Mouse (Mus musculus): ENCODE measurements at regions not wholly inside any gene's neighbourhood (a gene's known extent, or its start where the extent isn't known, plus 50 kb on each side); places are given as distances from the start of the nearest gene placed in this dataset.
A peak's percentile ranks its signal among the peaks of the same experiment; 100 is the strongest.

GRCm38 (mm10) chr7:73319994-73320393 is 55.3 kb upstream of the Rgma start:
- ATAC-seq (replicated peaks; ENCODE audit: insufficient number of reproducible peaks, low FRiP score, low TSS enrichment), result peak; percentile 63; the same call in 1 of the 2 replicates
- no peak overlapping the region for H3K27ac ChIP-seq (ENCODE audit: low read depth, low read length)
- H3K4me2 ChIP-seq, result no peak overlapping the region
- peaks cover 8% of the 10 kb centered on the region for H3K4me1 ChIP-seq (ENCODE audit: control insufficient read depth, insufficient read depth, low read length)
- WGBS (ENCODE audit: insufficient replicate concordance), result 48% methylated on average over 7 of the region's 7 CpGs
- H3K27me3 ChIP-seq (ENCODE audit: control insufficient read depth, insufficient read depth, low read length), result no peaks in the 10 kb centered on the region; the same call in 1 of the 2 replicates
- no peak overlapping the region for H3K4me3 ChIP-seq (ENCODE audit: low read depth, low read length)
- H3K9me3 ChIP-seq (replicated peaks; ENCODE audit: control insufficient read depth, low read length), result no peaks in the 10 kb centered on the region; the same call in 1 of the 2 replicates
- no peak overlapping the region for H3K9ac ChIP-seq (ENCODE audit: low read depth, low read length)
- no peaks in the 10 kb centered on the region for H3K36me3 ChIP-seq (ENCODE audit: control insufficient read depth, insufficient read depth, low read length)

DNA sequence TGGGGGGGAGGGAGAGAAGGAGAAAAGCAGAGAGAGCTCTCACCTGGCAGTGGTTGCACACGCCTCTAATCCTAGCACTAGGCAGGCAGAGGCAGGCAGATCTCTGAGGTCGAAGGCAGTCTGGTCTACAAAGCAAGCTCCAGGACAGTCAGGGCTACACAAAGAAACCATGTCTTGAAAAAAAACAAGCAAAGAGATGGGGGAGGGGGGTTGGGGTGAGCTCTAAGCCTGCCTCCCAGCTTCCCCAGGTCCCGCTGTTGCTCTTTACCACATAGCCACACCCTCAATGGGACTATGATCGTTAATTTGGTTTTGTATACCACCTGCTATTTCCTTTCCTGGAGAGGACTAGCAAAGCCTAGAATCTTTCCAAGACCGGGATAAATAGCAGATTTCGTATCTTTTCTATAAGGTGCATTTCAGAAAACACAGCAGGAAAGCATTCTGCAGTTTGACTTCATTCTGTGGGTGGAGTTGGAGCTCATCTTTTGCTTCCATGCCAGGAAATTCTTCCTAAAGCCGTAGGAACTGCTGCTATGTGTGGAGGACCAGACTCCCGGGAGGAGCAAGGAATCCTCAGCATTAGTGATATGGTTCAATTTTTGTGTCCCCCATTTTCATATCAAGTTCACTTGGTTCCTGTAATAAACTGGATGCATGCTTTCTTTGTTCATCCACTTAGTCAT is 52.7 kb upstream of the Rgma start:
- H3K27me3 ChIP-seq (ENCODE audit: control insufficient read depth, insufficient read depth, low read length), result no peaks in the 10 kb centered on the region; the same call in 1 of the 2 replicates
- H3K9ac ChIP-seq (ENCODE audit: low read depth, low read length), result no peak overlapping the region
- no peak overlapping the region for H3K4me2 ChIP-seq
- WGBS (ENCODE audit: insufficient replicate concordance), result 78% methylated on average over 8 of the region's 8 CpGs
- H3K4me1 ChIP-seq (ENCODE audit: control insufficient read depth, insufficient read depth, low read length), result peaks cover 11% of the 10 kb centered on the region
- H3K9me3 ChIP-seq (replicated peaks; ENCODE audit: control insufficient read depth, low read length), result no peaks in the 10 kb centered on the region; the same call in 1 of the 2 replicates
- no peak for ATAC-seq (replicated peaks; ENCODE audit: insufficient number of reproducible peaks, low FRiP score, low TSS enrichment)
- no peak overlapping the region for H3K4me3 ChIP-seq (ENCODE audit: low read depth, low read length)
- no peaks in the 10 kb centered on the region for H3K36me3 ChIP-seq (ENCODE audit: control insufficient read depth, insufficient read depth, low read length)
- no peak overlapping the region for H3K27ac ChIP-seq (ENCODE audit: low read depth, low read length)

- ATAC-seq (replicated peaks; ENCODE audit: insufficient number of reproducible peaks, low FRiP score, low TSS enrichment), result no peak
- Histone ChIP-seq H3K9ac (ENCODE audit: low read depth, low read length) (no peak overlapping the region), H3K36me3 (ENCODE audit: control insufficient read depth, insufficient read depth, low read length) (no peaks in the 10 kb centered on the region), H3K27ac (ENCODE audit: low read depth, low read length) (no peak overlapping the region), H3K27me3 (ENCODE audit: control insufficient read depth, insufficient read depth, low read length) (no peaks in the 10 kb centered on the region; the same call in 1 of the 2 replicates), H3K4me2 (peak overlapping the region; percentile 58), H3K9me3 (replicated peaks; ENCODE audit: control insufficient read depth, low read length) (no peaks in the 10 kb centered on the region; the same call in 1 of the 2 replicates), H3K4me3 (ENCODE audit: low read depth, low read length) (peak overlapping the region; percentile 27; the same call in 1 of the 2 replicates), H3K4me1 (ENCODE audit: control insufficient read depth, insufficient read depth, low read length) (peaks cover 12% of the 10 kb centered on the region)
- WGBS (ENCODE audit: insufficient replicate concordance), result 25% methylated on average over 12 of the region's 12 CpGs
Observed at GRCm38 (mm10) chr7:73323556-73323955, 51.8 kb upstream of the Rgma start.

DNA sequence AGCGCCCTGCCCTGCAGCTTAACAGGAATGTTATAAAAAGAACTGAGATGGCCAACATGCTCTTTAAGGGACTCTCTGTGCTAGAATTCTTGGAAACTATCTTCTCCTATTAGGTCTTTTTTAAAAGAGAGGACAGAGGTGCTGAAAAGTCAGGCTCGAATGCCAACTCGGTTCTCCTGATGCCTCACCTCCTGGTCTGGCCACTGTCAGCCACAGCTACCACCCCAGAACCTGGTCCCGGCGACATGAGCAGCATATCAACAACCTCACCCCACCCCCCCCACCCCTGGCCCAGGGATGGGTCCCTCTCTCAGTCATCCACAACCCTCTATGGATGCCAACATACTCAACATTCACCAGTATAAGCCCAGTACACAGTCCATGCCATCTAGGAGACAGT is 49.8 kb upstream of the Rgma start:
- H3K36me3 ChIP-seq (ENCODE audit: control insufficient read depth, insufficient read depth, low read length), result no peaks in the 10 kb centered on the region
- H3K4me1 ChIP-seq (ENCODE audit: control insufficient read depth, insufficient read depth, low read length), result peaks cover 5% of the 10 kb centered on the region
- no peak overlapping the region for H3K27ac ChIP-seq (ENCODE audit: low read depth, low read length)
- no peaks in the 10 kb centered on the region; the same call in 1 of the 2 replicates for H3K27me3 ChIP-seq (ENCODE audit: control insufficient read depth, insufficient read depth, low read length)
- WGBS (ENCODE audit: insufficient replicate concordance), result 76% methylated on average over 5 of the region's 5 CpGs
- H3K9ac ChIP-seq (ENCODE audit: low read depth, low read length), result no peak overlapping the region
- H3K4me3 ChIP-seq (ENCODE audit: low read depth, low read length), result no peak overlapping the region
- no peak for ATAC-seq (replicated peaks; ENCODE audit: insufficient number of reproducible peaks, low FRiP score, low TSS enrichment)
- no peaks in the 10 kb centered on the region; the same call in 1 of the 2 replicates for H3K9me3 ChIP-seq (replicated peaks; ENCODE audit: control insufficient read depth, low read length)
- H3K4me2 ChIP-seq, result no peak overlapping the region
